ENCODE assay signal across 23 mouse cellular contexts in genomic region chr3:115213477-115213876, GRCm38 (mm10).
DNase-seq lines count a peak whose midpoint lies in the region; ATAC-seq and TF ChIP-seq lines count a peak whose summit lies in the region.
"Had no signal": no experiment of that assay in that cellular context is flagged by ENCODE, and none has a peak within 500 bp of the region (broad histone marks: within the 10 kb centered on the region; RNA-seq: fewer than 3 reads in every experiment).

No protein-coding gene starts in this region.

- H3K79me2 ChIP-seq in C2C12 (ENCODE audit: control insufficient read depth, insufficient read depth), result no peaks in the 10 kb centered on the region

- DNase-seq in kidney, postnatal 0 days (ENCODE audit: low spot score), result peak; percentile 39
- no peak for DNase-seq in kidney, adult 11 months
- peak; percentile 14 for DNase-seq in adipocyte (ENCODE audit: low spot score)
- DNase-seq in ovary, postnatal 36 days (ENCODE audit: low spot score), result no peak
- no peak for DNase-seq in frontal cortex, postnatal 10 days (ENCODE audit: low spot score in 2 of 2)
- DNase-seq: adrenal gland, postnatal 14 days; cerebellum, adult 18-20 months; cerebellum, adult 9-11 months; cerebellum, postnatal 36 days; forebrain, postnatal 0 days; gastrocnemius, adult 2 months; gastrocnemius, postnatal 25 days; heart, postnatal 10 days; heart, postnatal 4 days; kidney, adult 18-20 months had no signal

- H3K79me3 ChIP-seq in C2C12 (ENCODE audit: low read depth), result no peaks in the 10 kb centered on the region

- 41% methylated on average over 2 of the region's 2 CpGs for WGBS in kidney, postnatal 0 days

- H3K9ac ChIP-seq in kidney, postnatal 0 days (ENCODE audit: low read depth, low read length), result no peak overlapping the region
- H3K9ac ChIP-seq: embryonic facial prominence, embryonic 15.5 days; forebrain, postnatal 0 days; heart, embryonic 13.5 days; hindbrain, embryonic 12.5 days had no signal

- no peaks in the 10 kb centered on the region for H3K9me3 ChIP-seq in kidney, postnatal 0 days (replicated peaks; ENCODE audit: low read length)
- H3K9me3 ChIP-seq: embryonic facial prominence, embryonic 15.5 days; heart, embryonic 13.5 days; hindbrain, embryonic 12.5 days had no signal

- no peak overlapping the region for H3K4me3 ChIP-seq in kidney, postnatal 0 days (replicated peaks; ENCODE audit: low read depth, low read length)
- no peak overlapping the region for H3K4me3 ChIP-seq in C2C12 (ENCODE audit: insufficient read depth, poor library complexity, severe bottlenecking)
- H3K4me3 ChIP-seq: embryonic facial prominence, embryonic 15.5 days; erythroblast, embryonic 14.5 days; gastrocnemius, adult 2 months; heart, embryonic 13.5 days; hindbrain, embryonic 12.5 days had no signal

- H3K27ac ChIP-seq in kidney, postnatal 0 days, result no peak overlapping the region
- H3K27ac ChIP-seq: embryonic facial prominence, embryonic 15.5 days; gastrocnemius, adult 2 months; heart, embryonic 13.5 days; hindbrain, embryonic 12.5 days had no signal

- no peak for ATAC-seq in kidney, postnatal 0 days (replicated peaks; ENCODE audit: low FRiP score, low read depth)
- ATAC-seq in inflammation-experienced regulatory T-cells, adult 6 months, result no peak
- ATAC-seq: forebrain, postnatal 0 days; hindbrain, embryonic 16.5 days had no signal

- no peak for TF ChIP-seq CTCF in kidney, postnatal 0 days (IDR thresholded peaks at IDR 0.05; ENCODE audit: low read depth)
- TF ChIP-seq CTCF in C2C12 (IDR thresholded peaks at IDR 0.05; ENCODE audit: control insufficient read depth, insufficient read depth, insufficient read length), result no peak

- H3K4me2 ChIP-seq in kidney, postnatal 0 days (ENCODE audit: low read length), result no peak overlapping the region
- H3K4me2 ChIP-seq: embryonic facial prominence, embryonic 15.5 days; heart, embryonic 13.5 days; hindbrain, embryonic 12.5 days had no signal

- no peak overlapping the region for H3ac ChIP-seq in C2C12 (ENCODE audit: control insufficient read depth, insufficient read length, low read depth)

- H3K4me1 ChIP-seq in kidney, postnatal 0 days (replicated peaks; ENCODE audit: insufficient read depth, low read length), result no peaks in the 10 kb centered on the region
- H3K4me1 ChIP-seq: embryonic facial prominence, embryonic 15.5 days; heart, embryonic 13.5 days; hindbrain, embryonic 12.5 days had no signal

- no peaks in the 10 kb centered on the region for H3K27me3 ChIP-seq in kidney, postnatal 0 days (ENCODE audit: insufficient read depth, low read length)
- H3K27me3 ChIP-seq in C2C12 (ENCODE audit: control insufficient read depth, insufficient read depth, insufficient read length), result no peaks in the 10 kb centered on the region
- H3K27me3 ChIP-seq: CH12.LX; embryonic facial prominence, embryonic 15.5 days; heart, embryonic 13.5 days; hindbrain, embryonic 12.5 days had no signal

- no peaks in the 10 kb centered on the region for H3K36me3 ChIP-seq in kidney, postnatal 0 days (ENCODE audit: insufficient read depth, low read length)
- no peaks in the 10 kb centered on the region for H3K36me3 ChIP-seq in C2C12 (ENCODE audit: control insufficient read depth, insufficient read depth)
- H3K36me3 ChIP-seq: embryonic facial prominence, embryonic 15.5 days; heart, embryonic 13.5 days; hindbrain, embryonic 12.5 days had no signal

TF ChIP-seq in C2C12, 6 proteins besides CTCF, POLR2A, EP300 and RAD21:
- no peak for TF ChIP-seq MYOD1 (IDR thresholded peaks at IDR 0.05; ENCODE audit: control insufficient read depth, insufficient read length, low read depth)
- no peak for TF ChIP-seq FOSL1 (IDR thresholded peaks at IDR 0.05; ENCODE audit: insufficient read depth, low read length, poor library complexity, severe bottlenecking)
- peak; percentile 79 for TF ChIP-seq CEBPB (IDR thresholded peaks at IDR 0.05; ENCODE audit: low read depth)

Comparison
In these comparisons a context has a peak if more than half of its experiments do, and no peak if none do; other contexts are left out.
1. DNase-seq: peak in kidney, postnatal 0 days (single experiment) and adipocyte (single experiment); none in kidney, adult 11 months (single experiment), ovary, postnatal 36 days (single experiment) and frontal cortex, postnatal 10 days (0 of 2).